Mouse (Mus musculus): ENCODE data around the gene Gm30083. TPM values are rescaled to one million over a fixed set of nuclear protein-coding genes. Genes with fewer than 3 reads are reported as not detected.

Gm30083 gene
- not detected for total RNA-seq (2021)

DNA sequence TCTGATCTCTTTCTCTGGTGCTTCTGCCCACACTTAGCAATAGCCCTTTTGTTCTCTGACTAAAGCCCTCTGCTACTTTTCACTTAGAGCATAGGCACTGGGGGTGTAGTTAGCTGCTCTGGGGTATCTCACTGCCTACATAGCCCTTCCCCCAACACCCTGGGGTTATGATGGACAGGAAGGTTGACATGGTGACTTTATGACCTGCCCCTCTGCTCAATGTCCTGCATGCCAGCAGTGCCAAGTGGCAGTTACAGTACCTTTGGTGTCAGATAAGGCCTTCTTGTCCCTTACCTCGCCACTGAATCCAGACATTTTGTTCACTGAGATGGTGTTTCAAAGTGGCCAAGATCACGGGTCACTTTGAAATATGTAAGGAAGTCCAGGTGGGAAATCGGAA, at the start of gene Gm30083:
TSS of gene Gm30083 (minus strand) at position 120 of the 400 bp plus-strand sequence.
- intact Hi-C loops (cut with DNase I) = no loop called here
- DNase-seq (ENCODE audit: low spot score in 2 of 2) = no peak

DNA sequence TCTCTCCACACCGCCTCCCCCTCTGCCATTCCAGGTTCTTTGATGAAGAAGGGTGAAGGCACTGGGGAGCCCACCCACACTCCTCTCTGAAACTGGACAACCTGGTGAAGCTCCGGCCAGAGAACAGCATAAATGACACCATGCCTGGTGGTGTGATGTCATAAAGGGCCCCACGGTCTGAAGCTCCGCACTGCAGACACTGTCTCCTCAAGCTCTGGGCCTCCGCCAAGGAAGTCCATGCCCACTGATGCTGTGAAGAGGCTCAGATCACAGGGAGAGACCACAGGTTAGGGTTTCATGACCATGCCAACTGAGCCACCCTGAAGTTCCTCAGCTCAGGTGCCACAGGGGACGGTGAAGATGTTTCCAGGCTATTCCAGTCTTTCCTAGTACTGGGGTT, 37.5 kb upstream of the Gm30083 start, which contains the start of gene Antxrl:
TSS of gene Antxrl (plus strand) at position 192 of the 400 bp plus-strand sequence.
- no peak for DNase-seq (ENCODE audit: low spot score in 2 of 2)
- intact Hi-C loops (cut with DNase I) = no loop called here

DNA sequence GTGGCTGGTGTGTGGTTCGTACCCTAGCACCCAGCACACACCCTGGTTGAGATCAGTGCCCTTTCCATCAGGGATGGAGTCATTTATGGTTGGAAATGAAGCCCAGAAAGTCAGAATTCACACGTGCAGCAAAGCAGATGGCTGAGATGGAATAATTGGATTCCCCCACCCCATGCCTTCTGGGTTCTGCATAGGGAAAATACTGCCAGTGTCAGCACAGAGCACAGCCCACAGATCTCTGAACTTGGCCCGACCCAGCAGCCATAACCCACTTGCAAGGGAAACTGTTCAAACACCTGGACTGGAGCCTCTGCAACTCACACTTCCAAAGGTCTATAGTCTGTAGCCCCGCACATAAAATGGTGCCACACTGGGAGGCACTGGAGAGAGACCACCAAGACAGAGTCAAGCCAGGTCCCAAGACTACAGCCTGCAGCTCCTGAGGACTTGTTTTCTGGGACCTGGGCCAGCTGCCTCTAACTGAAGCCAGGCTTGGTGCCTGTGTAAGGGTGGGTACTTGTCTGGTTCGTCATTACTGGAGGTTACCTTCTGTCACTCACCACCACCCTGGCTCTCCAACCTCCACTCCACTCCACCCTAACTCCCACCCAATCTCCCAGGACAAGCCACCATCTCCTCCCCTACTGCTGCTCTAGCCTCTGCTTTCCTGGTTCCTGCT, 35.3 kb upstream of the Gm30083 start:
- no peak for DNase-seq (ENCODE audit: low spot score in 2 of 2)
- intact Hi-C loops (cut with DNase I) = no loop called here

DNA sequence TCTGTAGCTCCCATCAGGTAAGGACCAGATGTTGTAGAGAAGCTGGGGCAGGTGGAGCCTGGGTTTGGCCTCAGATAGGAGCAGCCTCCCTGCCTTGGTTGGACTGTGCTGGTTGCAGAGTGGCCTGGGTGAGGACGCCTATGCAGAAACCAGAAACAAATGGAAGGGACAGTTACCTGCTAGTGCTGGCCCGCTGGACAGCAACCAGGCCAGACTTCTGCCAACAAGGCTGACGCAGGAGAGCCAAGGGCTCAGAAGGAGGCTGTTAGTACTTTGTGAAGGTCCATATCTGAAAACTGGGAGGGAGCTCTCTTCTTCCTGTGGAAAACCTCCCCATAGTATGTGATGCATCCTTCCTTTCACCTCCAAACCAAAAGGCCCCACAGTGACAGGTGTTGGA, 28.4 kb upstream of the Gm30083 start:
- DNase-seq (ENCODE audit: low spot score in 2 of 2) = no peak
- intact Hi-C loops (cut with DNase I) = no loop called here

DNA sequence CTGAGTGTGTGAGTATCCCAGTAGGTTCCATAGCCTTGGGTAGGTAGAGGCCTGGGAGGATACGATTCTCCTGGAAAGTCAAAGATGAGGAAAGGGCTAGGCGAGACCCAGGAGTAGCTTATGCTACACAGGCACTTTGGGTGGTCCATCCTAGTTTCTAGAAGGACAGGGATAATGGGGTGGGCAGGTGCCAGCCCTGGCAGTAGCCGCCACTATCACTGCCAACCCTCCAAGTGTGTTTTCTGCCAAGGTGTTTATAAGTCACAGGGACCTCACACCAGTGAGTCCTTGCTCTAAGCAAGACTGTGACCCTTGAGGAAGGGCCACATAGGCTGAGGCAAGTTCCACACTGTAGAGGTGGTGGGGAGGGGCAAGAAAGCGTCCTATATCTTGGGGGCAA, 26.3 kb upstream of the Gm30083 start:
- DNase-seq (ENCODE audit: low spot score in 2 of 2) = no peak
- intact Hi-C loops (cut with DNase I) = no loop called here

DNA sequence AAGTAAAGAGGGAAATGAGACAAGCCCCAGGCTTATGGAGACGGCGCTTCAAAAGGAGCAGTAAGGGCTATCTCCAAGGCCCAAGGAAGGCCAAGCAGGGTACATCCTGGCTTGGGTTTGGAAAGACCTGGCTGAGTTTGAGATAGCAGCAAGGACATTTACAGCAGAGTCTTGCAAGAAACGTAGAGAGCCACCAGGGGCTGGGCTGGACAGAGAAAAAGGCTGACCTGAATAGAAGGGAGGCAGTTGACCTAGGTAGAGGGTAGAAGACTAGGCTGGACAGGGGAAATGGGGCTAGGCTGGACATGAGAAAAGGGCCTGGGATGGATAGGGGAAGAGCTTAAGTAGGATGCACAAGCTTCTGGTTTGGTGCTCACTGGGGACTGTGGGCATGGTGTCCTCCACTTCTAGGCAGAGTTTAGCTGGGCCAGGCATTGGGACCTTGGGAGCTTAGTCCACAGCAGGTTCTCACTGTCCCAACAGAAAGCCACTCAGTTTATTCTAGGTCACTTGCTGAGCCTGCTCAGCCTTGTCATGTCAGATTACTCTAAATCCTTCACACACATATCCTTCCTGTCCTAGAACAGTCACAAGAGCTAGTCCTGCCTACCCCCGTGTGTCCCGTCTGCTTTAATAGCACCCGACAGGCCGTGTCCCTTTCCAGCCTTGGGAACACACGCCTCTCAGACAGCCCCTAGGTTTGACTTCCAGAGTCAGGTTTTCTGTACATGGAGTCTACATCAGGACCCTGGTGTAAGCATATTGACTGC, 19.0 kb upstream of the Gm30083 start:
- DNase-seq (ENCODE audit: low spot score in 2 of 2) = no peak
- intact Hi-C loops (cut with DNase I) = no loop called here

DNA sequence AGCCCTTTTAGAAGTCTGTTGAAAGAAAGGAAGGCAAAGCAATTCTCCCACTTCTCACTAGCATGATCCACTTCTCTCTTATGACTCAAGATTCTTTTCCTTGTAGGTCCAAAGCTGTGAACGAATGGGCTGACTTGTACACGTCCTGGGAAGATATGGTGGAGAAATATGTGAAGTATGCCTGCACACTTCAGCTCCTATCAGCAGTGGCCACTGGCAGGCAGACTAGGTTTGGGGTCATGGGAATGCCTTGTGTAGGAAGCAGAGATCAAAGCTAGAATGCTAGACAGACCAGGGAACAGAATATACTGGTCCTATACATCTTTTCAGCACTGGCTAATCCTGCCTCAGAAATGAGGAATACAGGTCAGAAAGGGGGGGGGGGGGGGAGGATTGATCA, 11.7 kb upstream of the Gm30083 start:
- DNase-seq (ENCODE audit: low spot score in 2 of 2) = no peak
- intact Hi-C loops (cut with DNase I) = no loop called here

DNA sequence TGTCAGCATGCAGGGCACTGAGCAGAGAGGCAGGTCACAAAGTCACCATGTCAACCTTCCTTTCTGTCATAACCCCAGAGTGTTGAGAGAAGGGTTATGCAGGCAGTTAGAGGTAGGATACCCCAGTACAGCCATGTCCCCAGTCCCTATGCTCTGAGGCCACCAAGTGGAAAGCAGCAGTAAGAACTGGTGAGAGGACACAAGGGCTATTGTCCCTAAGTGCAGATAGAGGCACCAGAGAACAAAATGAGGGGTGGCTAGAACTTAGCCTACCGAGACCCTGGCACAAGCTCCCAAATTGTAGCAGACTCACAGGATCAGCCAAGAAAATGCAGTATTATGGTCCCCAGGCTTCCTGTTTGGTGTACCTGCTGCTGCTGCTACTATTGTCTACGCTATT, 2.0 kb upstream of the Gm30083 start:
- DNase-seq (ENCODE audit: low spot score in 2 of 2) = no peak
- intact Hi-C loops (cut with DNase I) = no loop called here

DNA sequence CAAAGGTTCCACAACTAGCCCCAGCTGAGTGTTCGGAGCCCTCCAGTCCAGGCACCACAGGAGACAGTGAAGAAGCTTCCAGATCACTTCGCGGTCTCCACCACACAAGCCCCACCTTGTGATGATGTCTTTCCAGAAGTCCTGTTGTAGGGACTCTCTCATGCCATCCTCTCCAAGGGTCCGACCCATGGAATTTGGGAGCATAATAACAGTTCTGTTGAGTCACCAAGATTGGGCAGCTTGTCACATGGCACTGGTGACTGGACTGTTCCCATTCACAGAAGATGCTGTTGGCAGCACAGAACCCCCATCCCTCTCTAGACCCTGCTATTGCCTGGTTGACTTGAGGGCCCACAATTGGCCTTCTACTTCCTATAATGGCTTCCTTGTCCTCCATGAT, 1.4 kb upstream of the Gm30083 start, which contains the start of gene Gm5460:
TSS of gene Gm5460 (plus strand) at position 378 of the 400 bp plus-strand sequence.
- DNase-seq (ENCODE audit: low spot score in 2 of 2) = no peak
- intact Hi-C loops (cut with DNase I) = no loop called here

DNA sequence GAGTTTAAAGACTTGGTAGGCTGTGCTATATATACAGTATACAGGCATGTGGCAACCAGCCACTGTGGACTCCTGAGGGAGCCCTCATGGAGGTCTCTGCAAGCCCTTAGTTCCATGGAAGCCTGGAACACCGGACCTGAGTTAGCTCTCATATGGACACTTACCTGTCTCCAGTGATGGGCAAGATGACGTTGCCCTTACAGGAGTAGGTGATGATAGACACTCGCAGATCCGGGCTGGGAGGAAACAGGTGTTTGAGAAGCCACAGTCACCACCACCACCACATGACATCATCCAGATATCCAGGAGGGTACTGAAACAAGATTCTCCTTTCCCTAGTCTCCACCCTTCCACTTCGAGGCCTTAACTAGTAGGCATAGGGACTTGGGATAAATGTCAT, 12.6 kb downstream of the Gm30083 start:
- intact Hi-C loops (cut with DNase I) = no loop called here

DNA sequence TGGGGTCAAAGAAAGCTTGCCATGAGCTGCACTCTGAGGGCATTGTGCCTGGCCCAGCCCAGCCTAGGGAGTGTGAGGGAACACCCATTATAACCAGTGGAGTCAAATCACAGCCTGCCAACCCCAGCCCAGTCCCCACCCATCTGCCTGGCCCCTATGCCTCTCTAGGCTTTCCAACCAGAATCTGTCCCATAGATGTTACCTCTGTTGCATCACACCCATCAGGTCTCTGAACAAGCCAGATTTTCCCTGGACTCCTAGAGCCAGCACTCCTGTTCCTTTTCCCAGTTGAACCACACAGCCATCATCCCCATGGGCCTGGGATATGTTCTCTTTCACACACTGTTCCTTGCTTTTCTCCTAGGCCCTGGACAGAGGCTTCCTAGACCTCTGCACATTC, 13.5 kb downstream of the Gm30083 start:
- DNase-seq (ENCODE audit: low spot score in 2 of 2) = no peak
- intact Hi-C loops (cut with DNase I) = no loop called here

More for the DNA sequence above, 12.6 kb downstream of the Gm30083 start:
- DNase-seq (ENCODE audit: low spot score in 2 of 2) = no peak

DNA sequence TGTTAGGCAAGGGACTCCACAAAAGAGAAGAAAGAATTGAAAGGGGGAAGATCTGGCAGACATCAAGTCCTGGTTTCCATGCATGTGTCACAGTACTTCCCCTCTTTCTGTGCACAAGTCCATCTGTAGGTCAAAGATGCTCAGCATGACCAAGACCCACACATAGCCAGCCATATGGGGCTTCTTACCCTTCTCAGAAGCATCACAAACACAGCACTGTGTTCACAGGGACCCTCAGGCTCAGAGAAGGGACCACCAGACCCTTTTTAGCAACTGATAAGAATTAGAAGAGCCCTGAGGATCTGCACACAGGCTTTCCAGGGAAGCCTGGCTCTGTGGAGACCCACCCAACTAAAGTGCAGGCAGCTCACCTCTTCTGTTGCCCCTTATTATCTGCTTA, 14.9 kb downstream of the Gm30083 start:
- intact Hi-C loops (cut with DNase I) = no loop called here
- no peak for DNase-seq (ENCODE audit: low spot score in 2 of 2)

DNA sequence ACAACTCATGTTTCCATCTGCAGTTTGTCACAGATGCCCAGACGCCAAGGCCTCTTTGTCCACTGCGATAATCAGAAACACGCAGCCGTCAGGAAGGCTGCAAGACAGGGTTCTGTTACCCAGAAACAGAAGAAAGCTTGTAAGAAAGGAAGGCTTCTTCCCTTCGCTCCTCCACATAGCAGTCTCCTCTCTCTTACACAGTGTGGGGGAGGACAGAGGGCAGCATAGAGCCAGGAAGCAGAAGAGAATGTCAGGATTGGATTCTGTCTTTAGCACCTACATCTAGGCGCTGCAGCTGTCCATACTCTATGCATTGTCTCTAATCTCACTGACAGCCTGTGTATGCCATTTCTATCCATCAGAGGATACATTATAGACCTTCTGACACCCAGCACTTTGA, 17.6 kb downstream of the Gm30083 start:
- intact Hi-C loops (cut with DNase I) = no loop called here
- DNase-seq (ENCODE audit: low spot score in 2 of 2) = no peak

DNA sequence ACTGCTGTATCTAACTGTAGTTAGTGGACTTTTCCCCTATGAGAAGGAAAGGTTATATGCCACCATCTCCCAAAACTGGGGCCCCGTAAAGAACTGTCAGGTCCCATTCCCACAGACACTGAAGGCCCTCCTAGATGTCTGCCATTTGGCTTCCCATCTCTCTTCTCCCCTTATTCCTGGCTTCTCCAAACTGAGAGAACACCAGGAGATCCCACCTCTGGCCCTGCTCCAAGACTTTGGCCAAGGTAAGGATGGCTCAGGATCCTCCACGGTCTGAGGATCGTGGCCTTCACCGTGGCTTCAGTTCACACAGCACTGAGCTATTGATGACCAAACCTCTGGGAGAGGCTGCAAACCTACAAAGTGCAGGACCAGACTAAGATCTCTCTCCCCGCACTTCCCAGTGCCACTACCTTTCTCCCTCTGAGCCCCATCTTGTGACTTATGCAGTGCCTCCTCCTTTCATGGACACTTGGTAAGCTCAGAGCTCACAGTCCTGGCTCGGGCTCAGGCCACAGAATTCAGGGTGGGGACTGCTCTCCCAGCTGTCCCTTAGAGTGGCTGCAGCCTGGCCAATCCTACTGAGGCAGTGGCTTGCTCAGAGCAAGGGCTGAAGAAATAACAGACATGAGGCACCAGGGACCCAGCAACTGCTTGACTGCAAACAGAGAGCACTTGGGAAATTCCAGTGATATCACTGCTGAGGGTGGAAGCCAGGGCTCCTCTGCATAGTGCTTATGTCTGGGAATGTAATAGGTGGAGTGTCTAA, 21.3 kb downstream of the Gm30083 start:
- intact Hi-C loops (cut with DNase I) = no loop called here
- DNase-seq (ENCODE audit: low spot score in 2 of 2) = no peak

DNA sequence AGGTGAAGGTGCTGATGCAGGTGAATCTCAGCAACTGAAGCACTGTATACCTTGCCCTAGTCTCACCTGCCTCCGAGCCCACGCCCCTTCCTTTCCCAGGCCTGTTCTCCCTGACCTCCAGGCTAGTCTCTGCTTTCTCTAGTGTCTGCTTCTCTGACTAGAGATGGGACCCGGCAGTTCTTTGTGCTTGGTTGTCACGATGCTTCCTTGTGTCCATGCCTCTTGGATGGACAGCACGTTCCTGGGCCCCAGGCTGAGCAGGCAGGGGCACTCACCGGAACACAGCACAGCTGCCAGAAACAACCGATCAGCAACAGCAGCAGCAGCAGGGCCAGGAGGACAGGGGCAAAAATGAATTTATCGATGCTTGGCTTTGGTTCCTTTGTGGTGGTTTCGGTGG, 21.9 kb downstream of the Gm30083 start:
- no peak for DNase-seq (ENCODE audit: low spot score in 2 of 2)
- intact Hi-C loops (cut with DNase I) = no loop called here

DNA sequence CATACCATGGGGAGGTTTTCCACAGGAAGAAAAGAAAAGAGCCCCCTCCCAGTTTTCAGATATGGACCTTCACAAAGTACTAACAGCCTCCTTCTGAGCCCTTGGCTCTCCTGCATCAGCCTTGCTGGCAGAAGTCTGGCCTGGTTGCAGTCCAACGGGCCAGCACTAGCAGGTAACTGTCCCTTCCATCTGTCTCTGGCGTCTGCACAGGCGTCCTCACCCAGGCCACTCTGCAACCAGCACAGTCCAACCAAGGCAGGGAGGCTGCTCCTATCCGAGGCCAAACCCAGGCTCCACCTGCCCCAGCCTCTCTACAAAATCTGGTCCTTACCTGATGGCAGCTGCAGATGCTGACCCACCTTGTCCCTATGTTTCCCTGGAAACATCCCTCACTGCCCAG, 23.0 kb downstream of the Gm30083 start:
- no peak for DNase-seq (ENCODE audit: low spot score in 2 of 2)
- intact Hi-C loops (cut with DNase I) = no loop called here

DNA sequence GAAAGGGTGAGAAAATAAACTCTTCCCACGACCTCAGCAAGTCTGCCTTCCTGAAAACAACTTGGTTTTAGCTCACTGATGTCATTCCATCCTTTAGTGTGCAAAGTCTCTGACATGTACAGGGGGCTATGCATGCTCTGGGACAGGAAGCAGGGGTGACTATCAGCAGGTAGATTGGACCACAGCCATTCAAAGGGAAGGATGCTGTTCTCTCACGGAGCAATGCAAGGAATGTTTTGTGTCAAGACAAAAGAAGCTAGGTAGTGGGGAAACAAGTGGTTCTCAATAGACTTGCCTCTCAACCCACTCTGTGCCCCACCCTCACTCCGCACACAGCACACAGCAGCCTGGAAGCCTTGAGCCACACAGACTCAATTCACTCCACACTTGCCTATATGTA, 25.8 kb downstream of the Gm30083 start:
- DNase-seq (ENCODE audit: low spot score in 2 of 2) = no peak
- intact Hi-C loops (cut with DNase I) = no loop called here

DNA sequence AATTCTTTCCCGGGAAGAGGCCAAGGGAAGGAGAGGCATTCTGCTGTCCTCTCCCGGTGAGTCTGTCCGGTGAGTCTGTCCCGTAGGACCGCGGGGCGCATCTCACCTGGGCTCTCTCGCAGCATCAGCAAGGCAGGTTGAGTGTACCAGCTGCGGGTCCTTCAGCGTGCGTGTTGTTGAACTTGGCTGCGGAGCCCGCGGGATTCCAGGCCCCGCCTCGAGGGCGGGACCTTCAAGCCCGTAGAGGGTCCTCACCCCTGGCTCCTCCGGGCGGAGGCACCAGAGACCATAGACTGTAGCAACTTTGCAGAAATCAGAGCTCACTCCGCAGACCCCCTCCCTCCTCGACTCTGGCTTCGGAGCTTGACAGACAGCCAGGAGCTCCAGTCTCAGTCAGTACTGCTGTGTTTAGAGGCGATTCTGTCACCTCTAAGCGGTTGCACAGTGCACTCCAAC, 36.4 kb downstream of the Gm30083 start, which contains the start of gene Zfp488:
TSS of gene Zfp488 (minus strand) at position 161 of the 456 bp plus-strand sequence.
- intact Hi-C loops (cut with DNase I) = no loop called here
- DNase-seq (ENCODE audit: low spot score in 2 of 2) = no peak

DNA sequence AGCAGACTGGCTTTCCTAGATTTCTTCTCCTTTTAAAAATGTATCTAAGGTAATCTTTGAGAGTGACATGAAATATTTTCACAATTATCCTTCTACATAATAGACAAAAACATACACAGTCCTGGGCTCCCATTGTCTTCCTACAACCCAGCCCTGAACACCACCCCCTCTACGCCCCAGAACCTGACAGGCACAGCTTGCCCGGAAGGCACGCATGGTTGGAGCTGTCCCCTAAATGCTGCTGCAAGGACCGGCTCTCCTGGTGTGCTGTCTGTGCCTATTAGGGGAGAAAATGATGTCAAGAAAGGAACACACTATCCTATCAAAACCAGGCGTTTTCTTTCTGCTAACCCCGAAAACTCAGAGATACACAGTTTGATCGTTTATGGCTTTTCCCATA, 37.2 kb downstream of the Gm30083 start:
- DNase-seq (ENCODE audit: low spot score in 2 of 2) = no peak
- intact Hi-C loops (cut with DNase I) = no loop called here

DNA sequence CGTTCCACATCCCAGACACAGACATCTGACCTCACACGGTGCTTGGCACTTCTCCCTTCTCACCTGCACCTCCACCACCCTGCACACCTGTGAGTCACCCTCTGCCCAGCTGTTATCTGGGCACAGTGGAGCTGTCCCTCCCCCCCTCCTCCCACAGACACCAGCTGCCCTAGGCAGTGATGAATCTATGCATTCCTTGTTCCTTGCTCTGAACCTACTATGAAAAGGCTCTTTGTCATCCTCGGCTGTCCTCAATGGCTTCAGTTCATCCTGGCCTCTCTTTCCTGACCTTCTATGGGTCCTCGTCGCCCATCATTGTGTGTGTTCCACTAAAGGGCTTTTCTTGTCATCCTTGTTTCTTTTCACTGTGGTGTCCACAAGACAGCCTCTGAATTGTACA, 40.2 kb downstream of the Gm30083 start:
- intact Hi-C loops (cut with DNase I) = no loop called here
- no peak for DNase-seq (ENCODE audit: low spot score in 2 of 2)
